Mouse (Mus musculus) adrenal gland, postnatal 10 days (tissue): Measurements from ENCODE around the gene Cldn14. TPM values are rescaled to one million over a fixed set of nuclear protein-coding genes. Genes with fewer than 3 reads are reported as not detected.

ENCODE experiments used
- DNase-seq: peaks from one replicate; pipeline ENCODE4 v3.0.0; 2021; ENCODE audit warnings: mixed read lengths
- total RNA-seq, 2 experiments: library from RNA; stranded (reverse); gene quantifications; 2 replicates each; pipeline ENCODE4 v1.2.3; 2021

Cldn14 gene
- total RNA-seq, 2 experiments from 2014 or later = 1.2 to 2.5 TPM

GRCm38 (mm10) chr16:93944301-93944700, 64.3 kb downstream of the Cldn14 start:
- DNase-seq = no peak

DNA sequence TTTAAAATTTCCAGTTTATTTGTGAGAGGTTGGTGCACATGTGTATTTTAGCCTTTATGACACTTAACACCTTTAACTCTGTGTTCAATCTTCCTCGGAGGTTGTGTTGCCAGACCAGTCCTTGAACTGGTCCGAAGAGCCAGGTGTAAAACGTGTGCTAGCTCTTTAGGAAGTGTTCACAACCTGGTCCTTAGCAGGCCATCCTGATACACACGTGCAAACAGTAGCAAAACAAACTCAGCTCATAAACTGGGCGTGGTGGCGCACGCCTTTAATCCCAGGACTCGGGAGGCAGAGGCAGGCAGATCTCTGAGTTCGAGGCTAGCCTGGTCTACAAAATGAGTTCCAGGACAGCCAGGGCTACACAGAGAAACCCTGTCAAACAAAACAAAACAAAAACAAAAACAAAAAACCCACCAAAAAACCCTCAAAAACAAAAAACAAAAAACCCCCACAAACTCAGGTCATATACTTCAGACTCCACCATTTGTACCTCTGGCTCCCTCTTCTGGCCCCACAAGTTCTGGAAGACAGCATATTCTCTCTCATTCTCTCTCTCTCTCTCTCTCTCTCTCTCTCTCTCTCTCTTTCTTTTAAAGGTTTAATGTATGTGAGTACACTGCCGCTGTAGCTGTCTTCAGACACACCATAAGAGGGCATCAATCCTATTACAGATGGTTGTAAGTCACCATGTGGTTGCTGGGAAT, 65.7 kb downstream of the Cldn14 start:
- no peak for DNase-seq

DNA sequence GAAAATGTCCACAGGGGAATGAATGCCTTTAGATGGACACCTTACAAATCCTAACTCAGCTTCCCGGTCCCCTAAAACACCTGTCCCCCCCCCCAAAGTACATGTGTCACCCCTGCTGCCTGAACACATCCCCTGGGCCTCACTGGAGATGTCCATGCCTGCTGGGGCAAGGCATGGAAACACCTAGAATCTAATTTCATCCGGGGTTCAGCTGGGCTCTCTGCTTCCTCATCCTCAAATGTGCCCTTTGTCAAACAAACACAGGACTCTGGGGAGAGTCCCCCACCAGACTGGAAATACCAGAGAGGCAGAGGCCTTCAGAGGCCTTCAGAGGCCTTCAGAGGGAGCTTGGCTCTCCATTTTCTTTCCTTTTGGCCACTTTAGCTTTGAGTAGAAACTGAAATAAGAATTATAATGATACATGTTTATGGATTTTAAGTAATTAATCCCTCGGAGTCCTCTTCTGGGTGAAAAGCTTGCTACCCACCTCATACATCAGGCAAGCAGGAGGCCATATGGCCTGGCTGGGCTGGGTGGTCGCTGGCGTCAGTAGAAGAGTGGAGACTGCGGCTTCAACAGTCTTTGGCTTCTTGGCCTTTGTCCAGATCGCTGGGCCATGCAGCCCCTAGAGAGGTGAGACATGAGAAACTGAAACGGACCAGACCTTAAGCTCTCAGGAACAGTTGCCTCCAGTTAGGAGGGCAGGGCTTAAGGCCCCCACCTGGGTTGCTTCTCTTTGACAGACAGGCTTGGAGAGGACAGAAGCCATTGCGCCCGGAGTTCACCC, 66.7 kb downstream of the Cldn14 start:
- no peak for DNase-seq

GRCm38 (mm10) chr16:93939961-93940360, 68.7 kb downstream of the Cldn14 start:
- no peak for DNase-seq

- peak; percentile 84 for DNase-seq
These were observed 70.2 kb downstream of the Cldn14 start for GRCm38 (mm10) chr16:93938400-93938846.

GRCm38 (mm10) chr16:93935009-93935408, 73.6 kb downstream of the Cldn14 start:
- DNase-seq = peak; percentile 48

DNA sequence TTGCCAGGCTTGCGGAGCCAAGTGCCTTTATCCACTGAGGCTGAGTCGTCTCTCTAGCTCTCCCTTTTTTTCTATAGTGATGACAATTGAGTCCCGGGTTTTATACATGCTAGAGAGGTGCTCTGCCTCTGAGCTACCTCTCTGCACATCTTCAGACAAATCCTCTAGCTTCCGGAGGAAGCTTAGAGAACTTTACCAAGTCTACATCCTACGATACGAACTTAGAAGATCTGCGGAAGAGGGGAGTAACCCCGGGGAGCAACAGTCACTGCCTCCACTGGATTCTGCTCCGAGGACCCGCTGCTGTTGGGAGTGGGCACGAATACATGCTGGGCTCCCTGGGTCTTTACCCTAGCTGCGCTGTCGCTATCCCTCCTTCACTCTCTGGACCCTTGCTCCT, 74.0 kb downstream of the Cldn14 start:
- no peak for DNase-seq

DNA sequence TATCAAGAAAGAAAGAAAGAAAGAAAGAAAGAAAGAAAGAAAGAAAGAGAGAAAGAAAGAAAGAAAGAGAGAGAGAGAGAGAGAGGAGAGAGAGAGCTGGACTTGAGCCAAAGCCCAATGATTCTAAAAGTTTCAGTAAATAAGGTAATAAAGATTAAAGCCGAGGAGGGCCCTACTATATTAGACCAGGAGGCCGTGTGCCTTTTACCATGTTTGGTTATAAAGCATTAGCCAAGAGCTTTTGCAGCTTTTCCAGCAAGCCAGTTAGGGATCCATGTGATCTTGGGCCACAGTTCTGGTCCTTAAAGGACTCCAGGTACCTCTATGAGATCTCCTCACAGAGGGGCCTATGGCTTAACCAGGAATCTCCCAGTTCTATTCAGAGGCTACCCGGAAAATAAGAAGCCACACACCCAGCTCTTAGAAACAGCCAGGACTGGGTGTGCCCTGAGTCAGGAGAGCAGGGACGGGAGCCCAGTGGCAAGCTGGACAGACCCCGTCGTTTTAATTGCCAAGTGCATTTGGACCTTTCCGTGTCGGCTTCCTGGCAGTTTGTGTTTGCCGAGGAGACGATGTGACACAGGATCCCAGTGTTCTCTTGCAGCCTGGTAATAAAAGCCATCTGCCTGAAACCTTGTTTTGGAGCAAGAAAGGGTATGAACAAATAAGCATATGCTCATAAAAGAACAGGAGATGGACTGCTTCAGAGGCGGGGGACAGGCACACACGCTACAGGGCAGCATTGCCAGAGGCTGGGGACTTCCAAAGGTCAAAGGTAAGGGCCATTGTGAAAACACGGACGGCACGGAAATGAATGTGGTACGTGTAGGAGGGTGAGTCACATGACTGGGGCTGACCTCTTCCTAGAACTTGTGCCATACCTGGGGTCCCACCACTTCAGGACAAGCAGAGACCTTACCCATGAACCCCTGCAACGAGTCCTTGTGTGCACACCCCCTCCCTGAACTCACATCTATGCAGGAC, 76.2 kb downstream of the Cldn14 start:
- no peak for DNase-seq

DNA sequence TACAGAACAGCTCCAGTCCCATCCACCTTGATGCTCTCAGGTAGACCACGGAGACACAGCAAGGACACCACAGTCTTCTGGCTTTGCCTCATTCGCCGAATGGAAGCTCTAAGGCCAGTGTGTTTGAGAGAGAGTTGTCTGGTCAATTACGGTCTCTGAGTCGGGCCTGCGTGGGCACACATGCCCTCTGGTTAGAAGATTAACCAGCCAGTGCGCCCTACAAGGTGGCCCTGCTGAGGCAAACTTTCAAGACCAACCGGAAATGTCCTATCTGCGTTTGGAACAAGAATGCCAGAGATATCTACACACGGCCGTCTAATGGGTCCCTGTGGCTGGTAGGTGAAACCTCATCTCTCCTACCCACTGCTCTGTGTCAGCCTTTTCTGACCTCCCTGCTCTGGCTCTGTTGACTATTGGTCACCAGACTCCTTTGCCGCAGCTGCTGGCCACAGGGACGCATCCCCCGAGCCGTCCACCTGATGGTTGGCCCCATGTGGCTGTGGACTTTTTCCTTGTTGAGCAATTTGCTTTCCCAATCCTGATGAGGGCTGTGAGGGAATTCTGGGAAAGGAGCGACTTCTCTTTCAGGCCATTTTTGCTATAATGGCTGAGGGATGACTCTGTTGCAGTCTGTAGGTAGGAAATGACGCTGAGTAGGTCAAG, 79.1 kb downstream of the Cldn14 start:
- DNase-seq = no peak

DNA sequence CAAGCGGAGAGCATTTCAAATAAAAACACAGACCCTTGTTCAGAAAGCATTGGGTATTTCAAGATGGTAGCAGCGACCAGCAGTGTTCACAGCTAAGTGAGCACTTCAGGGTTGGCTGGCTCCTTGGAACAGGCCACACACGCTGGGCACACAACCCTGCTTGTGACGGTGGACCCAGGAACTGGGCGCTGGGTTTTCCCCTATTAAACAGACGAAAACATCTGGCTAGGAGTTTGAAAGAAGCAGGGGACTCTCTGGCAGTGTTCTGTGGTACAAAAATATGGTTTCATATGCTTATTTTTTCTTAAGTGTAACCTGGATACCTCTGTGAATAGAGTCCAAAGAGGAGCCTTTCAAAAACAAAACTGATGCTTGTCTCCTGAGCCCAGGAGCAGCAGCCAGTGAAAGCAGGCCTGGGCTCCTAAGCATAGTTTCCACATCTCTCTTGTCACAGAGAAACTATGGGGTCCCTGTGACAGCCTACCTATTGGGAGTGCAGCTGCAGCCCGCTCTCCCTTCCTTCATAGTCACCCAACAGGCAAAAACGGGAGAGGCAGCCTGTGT, 82.9 kb downstream of the Cldn14 start:
- no peak for DNase-seq

- no peak for DNase-seq
These were observed 84.8 kb downstream of the Cldn14 start for GRCm38 (mm10) chr16:93923788-93924187.

- DNase-seq = no peak
These were observed 85.7 kb downstream of the Cldn14 start for GRCm38 (mm10) chr16:93922835-93923389.

- no peak for DNase-seq
These were observed 88.0 kb downstream of the Cldn14 start for GRCm38 (mm10) chr16:93920673-93921072.

- DNase-seq = no peak
These were observed 89.4 kb downstream of the Cldn14 start for GRCm38 (mm10) chr16:93919189-93919588.

DNA sequence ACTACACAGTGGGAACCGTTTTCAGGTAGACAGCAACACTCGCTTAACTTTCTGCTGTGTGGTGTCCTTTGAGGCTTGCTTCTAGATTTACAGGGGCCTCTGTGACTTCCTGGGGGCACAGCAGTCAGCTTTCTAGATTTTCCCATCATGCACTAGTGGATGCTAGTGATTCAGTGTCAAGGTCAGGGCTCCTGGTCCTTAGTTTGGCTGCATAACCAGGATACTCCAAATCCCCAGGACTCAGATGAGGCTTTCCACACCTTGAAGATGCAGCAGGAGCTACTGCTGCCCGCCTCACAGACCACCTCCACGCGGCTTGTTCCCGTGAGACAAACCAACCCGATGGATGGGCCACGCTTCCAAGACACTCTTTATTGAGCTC, 90.0 kb downstream of the Cldn14 start:
- DNase-seq = no peak

- peak; percentile 91 for DNase-seq
These were observed 90.6 kb downstream of the Cldn14 start for GRCm38 (mm10) chr16:93917712-93918678.

DNA sequence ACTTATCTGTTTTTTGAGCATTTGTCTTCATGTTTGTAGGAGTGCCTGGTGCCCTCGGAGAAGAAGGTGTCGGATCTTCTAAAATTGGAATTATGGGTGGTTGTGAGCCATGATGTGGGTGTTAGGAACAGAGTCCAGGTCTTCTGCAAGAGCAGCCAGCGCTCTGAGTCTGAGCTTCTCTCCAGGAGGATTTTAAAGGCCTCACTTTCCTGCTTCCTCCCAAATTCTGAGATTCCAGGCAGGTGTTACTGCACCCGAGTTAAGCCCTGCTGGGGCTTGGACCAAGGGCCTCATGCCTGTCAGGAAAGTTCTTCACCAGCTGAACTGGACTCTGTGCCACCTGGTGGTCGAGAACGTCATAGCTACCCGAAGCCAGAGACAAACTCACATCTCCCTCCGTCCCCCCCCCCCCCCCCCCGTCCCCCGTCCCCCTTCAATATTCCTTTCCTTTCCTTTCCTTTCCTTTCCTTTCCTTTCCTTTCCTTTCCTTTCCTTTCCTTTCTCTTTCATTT, 93.2 kb downstream of the Cldn14 start:
- DNase-seq = peak; percentile 61

GRCm38 (mm10) chr16:93913881-93914576, 94.6 kb downstream of the Cldn14 start:
- DNase-seq = peak; percentile 59

- no peak for DNase-seq
These were observed 95.8 kb downstream of the Cldn14 start for GRCm38 (mm10) chr16:93912808-93913207.
